Mouse (Mus musculus) liver, embryonic 14.5 days (tissue): ENCODE measurements around the gene Glod5.

Experiments
- CTCF ChIP-seq: IDR thresholded peaks from 2 replicates; pipeline ENCODE4 v1.5.1; 2016; ENCODE audit warnings: antibody characterized with exemption, low read depth, control low read depth
- EP300 ChIP-seq: IDR thresholded peaks from 2 replicates; pipeline ENCODE4 v1.6.1; 2016; ENCODE audit warnings: antibody characterized with exemption, low read depth

DNA sequence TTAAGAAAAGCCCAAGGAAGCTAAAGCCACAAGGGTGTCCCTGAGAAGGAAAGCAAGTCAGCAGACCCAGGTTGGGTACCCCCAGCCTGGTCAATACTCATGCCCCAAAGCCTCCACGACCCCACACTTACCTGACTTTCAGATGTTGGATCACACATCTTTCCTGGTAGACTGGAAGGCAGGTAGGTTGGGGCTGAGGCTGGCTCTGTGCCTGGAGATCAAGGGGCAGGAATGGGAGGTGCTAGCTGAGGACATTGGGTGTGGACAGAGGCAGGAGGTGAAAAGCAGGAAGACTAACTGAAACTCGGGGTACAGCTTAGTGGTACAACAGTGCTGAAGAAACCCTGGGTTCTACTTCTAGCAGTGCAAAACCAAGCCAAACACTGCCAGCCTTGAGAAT lies at the start of gene Glod5:
- TF ChIP-seq CTCF (no peak), EP300 (no peak)
